Mouse (Mus musculus): ENCODE data around the gene Kif5a.

Gene Kif5a

DNA sequence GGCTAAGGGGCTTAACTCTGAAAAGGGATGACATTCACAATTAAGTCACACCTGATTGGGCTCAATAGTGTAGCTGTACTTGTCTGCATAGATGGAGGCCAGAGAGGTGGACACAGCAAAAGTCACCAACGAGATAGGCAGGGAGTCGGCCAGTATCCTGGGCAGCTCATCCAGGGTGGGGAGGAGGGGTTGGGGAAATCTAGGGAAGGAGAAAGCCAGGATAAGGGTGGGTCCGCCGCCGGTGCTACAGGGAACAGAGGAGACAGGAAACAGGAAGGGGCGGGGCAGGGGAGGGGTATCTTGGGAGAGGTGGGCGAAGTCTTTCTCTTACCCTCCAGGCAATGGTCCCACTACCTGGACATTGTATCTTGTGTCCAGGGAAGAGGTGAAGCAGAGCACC lies 86.4 kb downstream of the Kif5a start:
- in situ Hi-C loops (cut with MboI, MseI): no loop called here

DNA sequence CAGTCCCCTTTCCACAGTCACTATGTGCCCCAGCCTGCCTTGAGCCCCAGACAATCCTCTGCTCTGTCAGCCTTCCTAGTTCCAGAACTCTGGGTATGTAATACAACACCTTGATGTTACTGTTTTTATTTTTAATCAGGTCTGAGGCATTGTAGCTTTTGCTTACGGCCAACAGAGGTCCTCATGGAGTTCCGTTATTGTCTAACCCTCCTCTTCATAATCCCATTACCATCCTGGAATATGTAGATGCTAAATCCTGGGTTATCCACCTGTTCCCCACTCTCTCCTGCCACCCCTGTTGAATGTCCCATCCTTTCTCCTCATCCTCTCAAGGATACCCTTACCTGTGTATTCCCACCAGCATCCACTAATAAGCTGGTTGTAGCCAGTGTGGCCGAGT lies 86.9 kb downstream of the Kif5a start:
- in situ Hi-C loops (cut with MboI, MseI): no loop called here

All from T-helper 2 cell (primary cell).